Mouse (Mus musculus) gastrocnemius, postnatal 4 days (tissue): ENCODE data around the gene Brip1. TPM values are rescaled to one million over a fixed set of nuclear protein-coding genes. Genes with fewer than 3 reads are reported as not detected.
"Not testable (repeated sequence)": the region's sequence is repeated elsewhere in the genome, so short reads cannot be mapped to it uniquely, and the experiment has no call there.

Source experiments
- DNase-seq, 2 experiments: peaks; one replicate each; pipeline ENCODE4 v3.0.0; 2021 to 2022; ENCODE audit warnings: low spot score in 2 of 2, mixed read lengths in 2 of 2
- long read RNA-seq, 2 experiments: library from polyadenylated mRNA; stranded (forward); transcript quantifications; one replicate each; pipeline ENCODE4 v2.0.0; 2021
- total RNA-seq, 2 experiments: library from RNA; stranded (reverse); gene quantifications; 2 replicates each; pipeline ENCODE4 v1.2.3; 2021

Gene Brip1
- total RNA-seq: 1 to 10 TPM; 4.9 to 5.3 TPM
- long read RNA-seq, experiment 1, full-length matches to known transcripts: 4 of 6 reads
- long read RNA-seq, experiment 1, partial matches to known transcripts: 0 of 6 reads
- long read RNA-seq, experiment 1, other reads (novel, unspliced or antisense): 2 of 6 reads
- long read RNA-seq, experiment 2, full-length matches to known transcripts: 1 of 4 reads
- long read RNA-seq, experiment 2, partial matches to known transcripts: 0 of 4 reads
- long read RNA-seq, experiment 2, other reads (novel, unspliced or antisense): 3 of 4 reads

GRCm38 (mm10) chr11:86201037-86201786 lies at the start of gene Brip1:
TSS of gene Brip1 (minus strand) at chr11:86201193.
- DNase-seq: peak; percentile 79 to 87

DNA sequence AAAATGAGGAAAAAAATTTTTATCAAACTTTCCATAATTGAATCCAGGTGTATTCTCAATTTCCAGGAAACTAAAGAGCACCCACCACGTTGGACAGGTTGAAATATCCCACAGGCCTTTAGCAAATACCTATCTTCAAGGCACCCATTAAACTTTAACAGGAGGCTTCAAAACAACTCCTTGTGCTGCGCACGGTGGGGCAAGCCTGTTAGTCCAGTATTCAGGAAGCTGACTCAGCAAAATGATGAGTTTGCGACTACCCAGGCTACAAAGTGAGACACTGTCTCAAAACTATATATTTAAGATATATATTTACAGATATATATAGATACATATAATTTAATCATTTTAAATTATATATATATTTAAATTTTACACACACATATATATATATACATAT lies 31.5 kb upstream of the Brip1 start:
- DNase-seq: no peak

- DNase-seq: no peak
These were observed 30.9 kb upstream of the Brip1 start for GRCm38 (mm10) chr11:86231781-86232350.

DNA sequence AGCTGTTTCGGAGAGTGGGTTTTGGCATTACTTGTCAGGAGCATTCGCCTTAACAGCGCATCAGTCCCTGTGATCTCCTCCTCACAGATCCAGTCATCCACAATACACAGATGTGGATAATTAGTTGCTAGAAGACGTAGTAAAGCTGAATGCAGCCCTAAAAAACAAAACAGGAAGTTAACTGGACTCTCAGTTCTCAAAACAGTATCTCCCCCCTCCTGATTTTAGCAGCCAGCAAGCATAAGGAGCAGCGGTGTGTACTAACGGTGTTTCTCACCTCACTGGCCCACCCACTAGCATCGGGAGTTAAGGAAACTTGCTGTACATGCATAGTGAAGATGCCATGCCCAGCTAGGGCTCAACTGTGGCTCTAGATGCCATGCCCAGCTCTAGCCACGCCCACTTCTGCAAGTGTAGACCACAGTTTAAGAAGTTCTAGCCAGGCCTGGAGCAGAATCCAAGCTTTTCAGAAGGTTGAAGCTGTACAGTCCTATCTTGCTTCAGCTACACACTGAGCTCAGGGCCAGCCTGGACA lies 25.7 kb upstream of the Brip1 start:
- DNase-seq: no peak

DNA sequence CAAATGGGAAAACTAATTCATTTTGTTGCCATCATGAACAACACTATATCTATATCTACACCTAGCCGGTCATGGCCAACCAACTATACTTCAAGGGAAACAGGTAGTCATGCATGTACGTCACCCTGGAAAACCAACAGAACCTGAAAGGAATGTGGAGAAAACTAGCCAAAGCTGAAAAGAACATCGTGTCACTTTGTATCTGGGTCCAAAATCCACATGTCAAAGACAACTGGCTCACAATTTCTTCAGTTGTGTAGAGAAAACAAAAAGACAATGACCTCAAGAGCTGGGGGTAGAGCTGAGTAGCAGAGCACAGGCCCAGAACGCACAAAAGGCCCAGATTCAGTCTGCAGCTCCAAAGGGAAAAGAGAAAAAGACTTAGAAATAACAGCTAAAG lies 24.8 kb upstream of the Brip1 start:
- no peak for DNase-seq

- DNase-seq: no peak
These were observed 10.8 kb upstream of the Brip1 start for GRCm38 (mm10) chr11:86211803-86212202.

DNA sequence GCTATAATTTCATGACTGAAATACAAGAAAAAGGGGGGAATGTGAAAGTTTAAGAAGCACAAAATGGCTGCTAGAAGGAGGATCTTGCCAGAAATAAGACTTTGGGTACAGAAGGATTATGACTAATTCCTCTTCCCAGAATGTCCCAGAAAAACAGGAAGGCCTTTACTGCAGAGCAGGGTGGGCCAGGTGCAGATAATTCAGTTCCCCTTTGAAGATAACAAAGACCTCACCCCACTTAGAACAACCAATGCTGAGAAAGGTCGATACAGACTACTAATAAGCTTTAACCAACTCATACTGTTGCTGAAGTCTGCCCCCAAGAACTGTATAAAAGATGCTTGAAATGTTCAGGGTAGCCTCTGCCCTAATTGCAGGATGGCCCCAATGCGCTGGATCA lies 8.1 kb upstream of the Brip1 start:
- DNase-seq: no peak

DNA sequence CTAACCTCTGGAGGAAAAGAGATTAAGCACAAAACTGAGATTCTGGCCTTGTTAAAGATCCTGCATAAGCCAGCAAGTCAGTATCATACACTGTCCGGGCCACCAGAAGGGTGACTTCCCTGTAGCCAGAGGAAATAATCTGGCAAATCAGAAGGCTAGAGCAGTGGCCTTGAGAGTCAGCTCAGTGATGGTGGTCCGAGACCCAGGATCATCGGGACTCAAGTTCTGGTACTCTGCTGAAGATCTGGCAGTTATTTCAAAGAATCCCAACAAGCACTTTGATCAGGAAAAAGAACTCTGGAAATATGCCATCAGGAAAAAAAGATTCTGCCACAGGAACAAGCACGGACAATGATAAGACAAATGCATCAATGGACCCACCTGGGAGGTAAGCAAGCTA lies 4.9 kb upstream of the Brip1 start:
- DNase-seq: no peak

GRCm38 (mm10) chr11:86205031-86205430 lies 4.0 kb upstream of the Brip1 start:
- DNase-seq: no peak

DNA sequence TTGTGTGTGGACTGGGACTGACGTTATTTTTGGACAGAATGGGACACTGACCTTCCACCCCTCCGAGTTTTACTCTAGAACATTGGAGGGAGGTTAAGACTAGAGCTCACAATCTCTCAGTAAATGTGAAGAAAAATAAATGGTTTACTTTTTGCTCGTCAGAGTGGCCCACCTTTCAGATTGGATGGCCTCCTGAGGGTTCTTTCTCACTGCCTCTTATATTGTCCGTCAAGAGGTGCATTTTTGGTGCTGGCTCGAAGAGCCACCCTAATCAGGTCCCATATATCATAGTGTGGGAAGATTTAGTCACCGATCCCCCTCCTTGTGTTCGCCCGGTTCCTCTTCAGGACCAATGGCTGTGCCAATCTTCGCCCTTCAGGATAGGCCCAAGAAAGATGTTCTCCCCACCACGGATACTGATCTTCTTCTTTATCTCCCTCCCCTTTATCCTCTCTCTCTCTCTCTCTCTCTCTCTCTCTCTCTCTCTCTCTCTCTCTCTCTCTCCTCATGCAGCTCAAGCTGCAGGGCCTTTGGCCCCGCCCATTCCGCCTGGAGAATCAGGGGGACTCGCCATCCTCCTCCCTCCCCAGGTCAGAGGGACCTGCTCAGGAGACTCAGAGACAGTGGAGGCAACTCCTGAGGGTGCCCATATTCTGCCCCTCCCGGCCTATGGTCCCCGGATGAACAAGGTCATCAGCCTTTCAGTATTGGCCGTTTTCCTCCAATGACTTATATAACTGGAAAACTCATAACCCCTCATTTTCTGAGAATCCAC lies 1.1 kb upstream of the Brip1 start:
- DNase-seq: peak in 1 of 2 experiments; percentile 28

- no peak for DNase-seq
These were observed 452 bp downstream of the Brip1 start for GRCm38 (mm10) chr11:86200460-86201021.

DNA sequence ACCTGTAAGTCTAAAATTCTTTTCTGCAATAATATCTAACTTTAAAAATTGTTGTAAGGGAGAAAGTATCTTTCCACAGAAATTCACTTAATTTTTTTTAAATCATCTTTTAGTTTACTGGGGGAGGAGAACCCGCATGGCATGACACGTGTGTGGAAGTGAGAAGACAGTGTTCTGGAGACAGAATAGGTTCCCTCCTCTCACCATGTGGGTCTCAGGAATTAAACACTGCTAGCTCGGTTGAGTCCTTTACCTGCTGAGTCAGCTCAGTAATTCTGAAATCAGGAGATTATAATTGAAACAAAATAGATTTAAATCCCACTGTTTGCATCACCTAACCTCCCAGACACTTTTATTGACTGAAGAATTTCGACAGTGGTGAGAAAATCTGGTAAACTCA lies 1.3 kb downstream of the Brip1 start:
- DNase-seq: no peak

GRCm38 (mm10) chr11:86185224-86185623 lies 15.8 kb downstream of the Brip1 start:
- not testable (repeated sequence) for DNase-seq

- no peak for DNase-seq
These were observed 25.2 kb downstream of the Brip1 start for GRCm38 (mm10) chr11:86175833-86176232.

GRCm38 (mm10) chr11:86174173-86174572 lies 26.8 kb downstream of the Brip1 start:
- DNase-seq: peak; percentile 20 to 46

DNA sequence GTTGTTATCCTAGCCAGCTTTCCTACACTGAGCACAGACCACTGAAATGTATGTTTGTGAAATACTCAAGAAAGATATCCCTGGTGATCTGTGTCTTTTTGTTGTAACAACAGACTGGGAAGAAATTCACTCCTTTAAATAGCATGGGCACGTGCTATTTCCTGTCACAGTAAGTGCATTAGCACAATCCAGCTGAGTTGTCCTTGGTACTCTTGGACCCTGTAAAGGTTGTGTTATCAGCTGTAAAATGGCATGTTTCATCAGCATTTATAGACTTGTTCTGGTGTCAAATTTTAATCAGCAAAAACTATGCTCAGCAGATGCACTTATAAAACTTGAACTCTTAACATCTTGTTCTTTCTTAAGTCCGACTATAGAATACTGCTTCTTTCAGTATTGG lies 30.2 kb downstream of the Brip1 start:
- DNase-seq: no peak

DNA sequence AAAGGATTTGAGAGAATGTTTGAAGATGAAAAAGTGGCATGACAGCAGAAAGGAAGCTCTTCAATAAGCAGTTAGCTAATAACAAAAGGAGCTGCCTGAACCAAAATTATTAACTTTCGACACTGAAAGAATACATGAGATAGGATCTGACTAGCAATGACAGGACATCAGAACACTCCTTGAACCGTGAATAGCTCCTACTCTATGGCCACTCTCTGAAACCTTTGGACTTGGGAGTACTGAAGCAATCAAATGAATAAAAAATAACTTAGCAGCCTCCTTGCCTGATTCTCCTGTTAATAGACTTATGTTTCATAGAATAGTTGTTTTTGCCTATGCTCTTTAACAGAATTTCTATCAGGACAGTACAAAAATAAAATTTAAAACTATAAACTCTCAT lies 40.7 kb downstream of the Brip1 start:
- no peak for DNase-seq

- DNase-seq: no peak
These were observed 42.0 kb downstream of the Brip1 start for GRCm38 (mm10) chr11:86158950-86159349.

GRCm38 (mm10) chr11:86155638-86156037 lies 45.4 kb downstream of the Brip1 start:
- no peak for DNase-seq

- DNase-seq: no peak
These were observed 69.7 kb downstream of the Brip1 start for GRCm38 (mm10) chr11:86131324-86131723.
